Mouse (Mus musculus): ENCODE measurements around the gene Galnt9. TPM values are rescaled to one million over a fixed set of nuclear protein-coding genes. Genes with fewer than 3 reads are reported as not detected.

The Galnt9 gene
- polyA plus RNA-seq, 1 experiment from 2014 or later = 0.80 TPM

- H3K27ac ChIP-seq (ENCODE audit: low read depth) = no peak overlapping the region
- no peaks in the 10 kb centered on the region for H3K9me3 ChIP-seq (ENCODE audit: control insufficient read depth, low read length)
- no peaks in the 10 kb centered on the region for H3K36me3 ChIP-seq (ENCODE audit: control insufficient read depth, insufficient read depth, low read length)
- H3K9ac ChIP-seq (ENCODE audit: low read length) = no peak overlapping the region
- no peak overlapping the region for H3K4me3 ChIP-seq (ENCODE audit: low read depth, low read length)
- ATAC-seq (replicated peaks; ENCODE audit: low FRiP score, low TSS enrichment, low read depth) = no peak
- 76% methylated on average over 7 of the region's 7 CpGs for WGBS
- no peaks in the 10 kb centered on the region for H3K4me1 ChIP-seq (replicated peaks; ENCODE audit: control insufficient read depth, insufficient read depth, low read length)
- DNase-seq (ENCODE audit: low spot score) = no peak
- no peak overlapping the region for H3K4me2 ChIP-seq (ENCODE audit: low read length)
- peaks cover 67% of the 10 kb centered on the region for H3K27me3 ChIP-seq (replicated peaks; ENCODE audit: control insufficient read depth, insufficient read depth, low read length)
Observed at GRCm38 (mm10) chr5:110545311-110545710, 1.2 kb downstream of the Galnt9 start.

GRCm38 (mm10) chr5:110546136-110546535 is 2.0 kb downstream of the Galnt9 start:
- H3K9me3 ChIP-seq (ENCODE audit: control insufficient read depth, low read length) = no peaks in the 10 kb centered on the region
- H3K36me3 ChIP-seq (ENCODE audit: control insufficient read depth, insufficient read depth, low read length) = no peaks in the 10 kb centered on the region
- H3K9ac ChIP-seq (ENCODE audit: low read length) = no peak overlapping the region
- no peak overlapping the region for H3K27ac ChIP-seq (ENCODE audit: low read depth)
- H3K4me2 ChIP-seq (ENCODE audit: low read length) = no peak overlapping the region
- DNase-seq (ENCODE audit: low spot score) (no peak), ATAC-seq (replicated peaks; ENCODE audit: low FRiP score, low TSS enrichment, low read depth) (no peak)
- no peaks in the 10 kb centered on the region for H3K4me1 ChIP-seq (replicated peaks; ENCODE audit: control insufficient read depth, insufficient read depth, low read length)
- WGBS = 72% methylated on average over 11 of the region's 11 CpGs
- peaks cover 67% of the 10 kb centered on the region for H3K27me3 ChIP-seq (replicated peaks; ENCODE audit: control insufficient read depth, insufficient read depth, low read length)
- no peak overlapping the region for H3K4me3 ChIP-seq (ENCODE audit: low read depth, low read length)

DNA sequence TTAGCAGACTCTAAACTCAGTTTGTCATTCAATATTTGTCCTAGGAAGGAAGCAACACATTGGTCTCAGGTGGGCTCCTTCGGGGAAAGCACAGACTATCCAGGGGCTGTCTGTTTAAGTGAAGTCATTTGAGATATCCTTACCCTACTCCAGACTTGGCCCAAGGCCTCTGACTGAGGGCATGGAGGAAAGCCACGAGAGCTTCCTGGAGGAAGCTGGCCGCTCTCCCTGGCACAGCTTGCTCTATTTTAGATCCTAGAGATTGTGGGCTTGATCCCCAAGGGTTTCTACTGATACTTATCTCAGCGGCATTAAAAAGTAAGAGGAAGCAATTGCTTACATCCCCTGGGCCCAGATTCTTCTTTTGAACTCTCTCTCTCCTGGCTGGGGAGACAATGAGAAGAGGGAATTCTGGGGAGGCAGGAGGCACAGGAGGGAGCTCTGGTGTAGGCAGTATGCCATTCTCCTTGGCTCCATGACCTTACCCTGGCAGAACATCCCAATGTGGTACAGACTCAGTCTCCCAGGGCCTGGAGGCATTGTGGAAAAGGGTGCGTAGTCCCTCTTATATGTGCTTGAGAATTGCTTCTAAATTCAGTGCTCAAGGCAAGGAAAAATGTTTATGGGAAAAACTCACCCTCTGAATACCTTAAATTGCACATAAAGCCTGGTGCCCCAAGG is 2.7 kb downstream of the Galnt9 start:
- H3K27me3 ChIP-seq (replicated peaks; ENCODE audit: control insufficient read depth, insufficient read depth, low read length) = peaks cover 64% of the 10 kb centered on the region
- no peak overlapping the region for H3K4me3 ChIP-seq (ENCODE audit: low read depth, low read length)
- no peaks in the 10 kb centered on the region for H3K4me1 ChIP-seq (replicated peaks; ENCODE audit: control insufficient read depth, insufficient read depth, low read length)
- H3K36me3 ChIP-seq (ENCODE audit: control insufficient read depth, insufficient read depth, low read length) = no peaks in the 10 kb centered on the region
- ATAC-seq (replicated peaks; ENCODE audit: low FRiP score, low TSS enrichment, low read depth) (no peak), DNase-seq (ENCODE audit: low spot score) (no peak)
- H3K9ac ChIP-seq (ENCODE audit: low read length) = no peak overlapping the region
- H3K9me3 ChIP-seq (ENCODE audit: control insufficient read depth, low read length) = no peaks in the 10 kb centered on the region
- no peak overlapping the region for H3K4me2 ChIP-seq (ENCODE audit: low read length)
- no peak overlapping the region for H3K27ac ChIP-seq (ENCODE audit: low read depth)
- WGBS = 75% methylated on average over 5 of the region's 5 CpGs

DNA sequence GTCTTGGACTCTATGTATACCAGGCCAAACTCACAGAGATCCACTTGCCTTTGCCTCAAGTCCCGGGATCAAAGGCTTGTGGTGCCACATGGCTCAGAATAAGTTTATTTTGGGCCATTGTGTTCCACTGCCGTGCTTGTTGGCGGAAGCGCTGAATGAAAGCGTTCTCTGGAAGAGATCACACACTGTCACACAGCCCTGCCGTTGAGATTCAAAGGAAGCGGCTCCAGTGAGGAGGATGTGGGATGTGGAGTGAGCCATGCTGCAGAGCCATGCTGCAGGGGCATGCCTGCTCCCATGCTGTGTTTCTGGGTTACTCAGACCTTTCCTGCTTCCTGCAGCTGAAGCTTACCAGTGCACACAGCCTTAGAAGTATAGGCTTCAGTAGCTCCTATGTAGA is 4.3 kb downstream of the Galnt9 start:
- H3K9ac ChIP-seq (ENCODE audit: low read length) = no peak overlapping the region
- H3K4me3 ChIP-seq (ENCODE audit: low read depth, low read length) = no peak overlapping the region
- no peak overlapping the region for H3K27ac ChIP-seq (ENCODE audit: low read depth)
- H3K4me1 ChIP-seq (replicated peaks; ENCODE audit: control insufficient read depth, insufficient read depth, low read length) = no peaks in the 10 kb centered on the region
- 40% methylated on average over 7 of the region's 7 CpGs for WGBS
- no peaks in the 10 kb centered on the region for H3K9me3 ChIP-seq (ENCODE audit: control insufficient read depth, low read length)
- no peak overlapping the region for H3K4me2 ChIP-seq (ENCODE audit: low read length)
- H3K27me3 ChIP-seq (replicated peaks; ENCODE audit: control insufficient read depth, insufficient read depth, low read length) = peaks cover 48% of the 10 kb centered on the region
- ATAC-seq (replicated peaks; ENCODE audit: low FRiP score, low TSS enrichment, low read depth) (no peak), DNase-seq (ENCODE audit: low spot score) (no peak)
- no peaks in the 10 kb centered on the region for H3K36me3 ChIP-seq (ENCODE audit: control insufficient read depth, insufficient read depth, low read length)

DNA sequence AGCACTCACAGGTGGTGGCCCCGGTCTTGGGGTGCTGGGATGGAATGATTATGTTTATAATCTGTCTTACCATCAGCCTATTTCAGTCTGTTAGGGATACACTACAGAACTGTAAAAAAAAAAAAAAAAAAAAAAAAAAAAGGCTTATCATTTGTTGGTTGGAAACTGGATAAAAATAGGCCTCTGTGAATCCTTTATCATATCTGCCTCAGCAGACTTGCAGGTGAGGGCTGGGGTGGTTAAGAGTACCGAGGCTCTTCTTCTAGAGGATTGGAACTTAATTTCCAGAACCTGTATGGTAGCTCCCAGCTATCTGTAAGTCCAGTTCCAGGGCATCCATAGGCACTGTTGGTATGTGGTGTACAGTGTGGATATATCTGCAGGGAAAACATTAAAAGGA is 6.0 kb downstream of the Galnt9 start:
- Histone ChIP-seq H3K27me3 (replicated peaks; ENCODE audit: control insufficient read depth, insufficient read depth, low read length) (peaks cover 31% of the 10 kb centered on the region), H3K9ac (ENCODE audit: low read length) (no peak overlapping the region), H3K36me3 (ENCODE audit: control insufficient read depth, insufficient read depth, low read length) (no peaks in the 10 kb centered on the region), H3K27ac (ENCODE audit: low read depth) (no peak overlapping the region), H3K4me1 (replicated peaks; ENCODE audit: control insufficient read depth, insufficient read depth, low read length) (no peaks in the 10 kb centered on the region), H3K4me2 (ENCODE audit: low read length) (no peak overlapping the region), H3K4me3 (ENCODE audit: low read depth, low read length) (no peak overlapping the region), H3K9me3 (ENCODE audit: control insufficient read depth, low read length) (no peaks in the 10 kb centered on the region)
- DNase-seq (ENCODE audit: low spot score) (no peak), ATAC-seq (replicated peaks; ENCODE audit: low FRiP score, low TSS enrichment, low read depth) (no peak)
- 74% methylated on average over 2 of the region's 2 CpGs for WGBS

DNA sequence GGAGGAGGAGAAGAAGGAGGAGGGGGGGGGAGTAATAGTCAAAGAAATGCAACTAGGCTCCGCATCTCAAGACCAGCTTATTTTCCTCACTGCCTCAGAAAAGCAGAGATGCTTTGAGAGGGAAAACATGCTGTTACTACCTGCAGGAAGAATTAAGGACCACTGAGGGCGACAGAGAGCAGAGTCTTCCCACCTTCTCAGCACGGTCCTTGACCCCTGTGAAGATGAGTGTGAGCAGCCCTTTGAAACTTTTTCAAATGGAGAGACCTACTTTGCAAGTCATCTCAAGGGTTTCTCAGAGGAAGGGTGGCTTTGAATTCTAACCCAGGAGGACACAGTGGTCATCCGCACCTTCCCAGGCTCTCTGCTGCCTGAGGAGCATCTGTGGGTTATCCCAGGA is 6.7 kb downstream of the Galnt9 start:
- Histone ChIP-seq H3K4me2 (ENCODE audit: low read length) (no peak overlapping the region), H3K27me3 (replicated peaks; ENCODE audit: control insufficient read depth, insufficient read depth, low read length) (peaks cover 24% of the 10 kb centered on the region), H3K9me3 (ENCODE audit: control insufficient read depth, low read length) (no peaks in the 10 kb centered on the region), H3K36me3 (ENCODE audit: control insufficient read depth, insufficient read depth, low read length) (no peaks in the 10 kb centered on the region), H3K4me3 (ENCODE audit: low read depth, low read length) (no peak overlapping the region), H3K4me1 (replicated peaks; ENCODE audit: control insufficient read depth, insufficient read depth, low read length) (no peaks in the 10 kb centered on the region), H3K27ac (ENCODE audit: low read depth) (no peak overlapping the region), H3K9ac (ENCODE audit: low read length) (no peak overlapping the region)
- DNase-seq (ENCODE audit: low spot score) = no peak
- ATAC-seq (replicated peaks; ENCODE audit: low FRiP score, low TSS enrichment, low read depth) = no peak
- 14% methylated on average over 4 of the region's 4 CpGs for WGBS

DNA sequence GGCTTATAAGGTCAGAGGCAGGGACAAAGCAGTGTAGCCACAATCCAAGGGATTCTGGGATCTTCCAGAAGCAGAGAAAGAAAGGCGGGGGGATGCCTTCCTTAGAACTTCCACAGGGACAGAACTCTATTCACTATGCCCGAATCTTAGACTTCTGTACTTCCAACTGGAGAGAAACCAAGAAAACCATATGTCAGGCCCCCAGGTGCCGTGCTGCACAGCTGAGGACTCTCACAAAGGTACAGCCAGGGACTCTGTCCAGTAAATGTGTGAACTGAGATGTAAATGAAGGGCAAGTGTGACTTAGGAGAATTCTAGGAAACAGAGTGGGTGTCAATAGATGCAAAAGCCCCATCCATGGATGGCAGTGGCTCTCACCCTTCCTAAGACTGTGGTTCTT is 7.8 kb downstream of the Galnt9 start:
- no peak overlapping the region for H3K9ac ChIP-seq (ENCODE audit: low read length)
- H3K4me2 ChIP-seq (ENCODE audit: low read length) = no peak overlapping the region
- H3K27me3 ChIP-seq (replicated peaks; ENCODE audit: control insufficient read depth, insufficient read depth, low read length) = peaks cover 13% of the 10 kb centered on the region
- H3K4me3 ChIP-seq (ENCODE audit: low read depth, low read length) = no peak overlapping the region
- DNase-seq (ENCODE audit: low spot score) (no peak), ATAC-seq (replicated peaks; ENCODE audit: low FRiP score, low TSS enrichment, low read depth) (no peak)
- no peaks in the 10 kb centered on the region for H3K36me3 ChIP-seq (ENCODE audit: control insufficient read depth, insufficient read depth, low read length)
- no peaks in the 10 kb centered on the region for H3K4me1 ChIP-seq (replicated peaks; ENCODE audit: control insufficient read depth, insufficient read depth, low read length)
- no peaks in the 10 kb centered on the region for H3K9me3 ChIP-seq (ENCODE audit: control insufficient read depth, low read length)
- 71% methylated on average over 3 of the region's 3 CpGs for WGBS
- no peak overlapping the region for H3K27ac ChIP-seq (ENCODE audit: low read depth)

- no peaks in the 10 kb centered on the region for H3K36me3 ChIP-seq (ENCODE audit: control insufficient read depth, insufficient read depth, low read length)
- no peak overlapping the region for H3K9ac ChIP-seq (ENCODE audit: low read length)
- H3K4me3 ChIP-seq (ENCODE audit: low read depth, low read length) = no peak overlapping the region
- no peaks in the 10 kb centered on the region for H3K4me1 ChIP-seq (replicated peaks; ENCODE audit: control insufficient read depth, insufficient read depth, low read length)
- no peak overlapping the region for H3K27ac ChIP-seq (ENCODE audit: low read depth)
- H3K27me3 ChIP-seq (replicated peaks; ENCODE audit: control insufficient read depth, insufficient read depth, low read length) = peaks cover 5% of the 10 kb centered on the region; the same call in 1 of the 2 replicates
- DNase-seq (ENCODE audit: low spot score) = no peak
- WGBS = 77% methylated on average over 4 of the region's 4 CpGs
- ATAC-seq (replicated peaks; ENCODE audit: low FRiP score, low TSS enrichment, low read depth) = no peak
- no peaks in the 10 kb centered on the region for H3K9me3 ChIP-seq (ENCODE audit: control insufficient read depth, low read length)
- H3K4me2 ChIP-seq (ENCODE audit: low read length) = no peak overlapping the region
Observed at GRCm38 (mm10) chr5:110553315-110553714, 9.2 kb downstream of the Galnt9 start.

DNA sequence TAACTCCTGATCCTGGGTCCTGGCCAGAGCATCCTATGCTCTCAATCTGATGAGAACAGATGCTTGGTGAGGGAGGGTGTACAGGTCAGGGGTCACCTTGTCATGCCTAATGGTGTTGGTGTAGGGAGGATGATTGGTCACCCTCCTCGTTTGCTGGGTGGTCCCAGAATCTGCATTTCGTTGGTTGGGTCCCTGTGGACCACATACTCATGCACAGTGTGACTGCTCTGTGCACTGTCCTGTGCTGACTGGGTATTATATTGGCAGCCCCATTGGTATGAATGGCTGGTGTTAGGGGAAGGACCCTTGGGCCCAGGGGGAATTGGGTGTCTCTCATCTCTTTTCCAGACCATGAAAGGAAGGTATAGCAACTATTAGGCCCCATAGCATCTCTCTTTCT is 11.0 kb downstream of the Galnt9 start:
- ATAC-seq (replicated peaks; ENCODE audit: low FRiP score, low TSS enrichment, low read depth) (no peak), DNase-seq (ENCODE audit: low spot score) (no peak)
- H3K4me2 ChIP-seq (ENCODE audit: low read length) = no peak overlapping the region
- H3K4me1 ChIP-seq (replicated peaks; ENCODE audit: control insufficient read depth, insufficient read depth, low read length) = no peaks in the 10 kb centered on the region
- no peak overlapping the region for H3K9ac ChIP-seq (ENCODE audit: low read length)
- 43% methylated on average over 2 of the region's 2 CpGs for WGBS
- no peak overlapping the region for H3K4me3 ChIP-seq (ENCODE audit: low read depth, low read length)
- H3K36me3 ChIP-seq (ENCODE audit: control insufficient read depth, insufficient read depth, low read length) = no peaks in the 10 kb centered on the region
- H3K9me3 ChIP-seq (ENCODE audit: control insufficient read depth, low read length) = no peaks in the 10 kb centered on the region
- H3K27ac ChIP-seq (ENCODE audit: low read depth) = no peak overlapping the region
- no peaks in the 10 kb centered on the region for H3K27me3 ChIP-seq (replicated peaks; ENCODE audit: control insufficient read depth, insufficient read depth, low read length)
